Mouse (Mus musculus) spleen, adult 2 months (tissue): ENCODE results near the gene Egln2.

ENCODE experiments used
- CTCF ChIP-seq: fragments of 200-500 bp; IDR thresholded peaks from 2 replicates; pipeline ENCODE4 v1.5.1; 2011; ENCODE audit warnings: mild to moderate bottlenecking, inconsistent platforms; ENCODE audit not compliant: insufficient read depth, insufficient read length, insufficient replicate concordance; ENCODE audit errors: extremely low read depth
- POLR2A ChIP-seq: fragments of 200-500 bp; IDR thresholded peaks from 2 replicates; pipeline ENCODE4 v1.6.1; 2011; ENCODE audit warnings: low read depth, low read length, inconsistent platforms

DNA sequence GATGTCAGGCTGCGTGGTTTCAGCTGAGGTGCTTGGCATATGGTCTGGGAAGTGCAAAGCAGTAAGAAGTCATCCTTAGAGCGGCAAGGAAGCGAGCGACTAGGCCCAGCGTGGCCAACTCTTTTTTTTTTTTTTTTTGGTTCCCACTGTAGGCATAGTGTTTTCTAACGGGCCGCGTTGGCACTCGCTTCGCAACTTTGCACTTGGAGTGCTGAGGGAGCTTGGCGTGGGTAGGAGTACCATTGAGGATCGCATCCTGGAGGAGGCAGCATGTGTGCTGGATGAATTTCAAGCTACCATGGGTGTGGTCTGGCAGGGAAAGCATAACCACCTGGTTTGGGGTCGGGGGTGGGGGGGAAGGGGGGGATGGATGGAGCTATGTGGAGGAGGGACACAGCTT is 10.6 kb downstream of the Egln2 start:
- no peak for TF ChIP-seq CTCF
- TF ChIP-seq POLR2A: no peak
